13 mouse cellular contexts compared by ENCODE assay signal in the genomic region with DNA sequence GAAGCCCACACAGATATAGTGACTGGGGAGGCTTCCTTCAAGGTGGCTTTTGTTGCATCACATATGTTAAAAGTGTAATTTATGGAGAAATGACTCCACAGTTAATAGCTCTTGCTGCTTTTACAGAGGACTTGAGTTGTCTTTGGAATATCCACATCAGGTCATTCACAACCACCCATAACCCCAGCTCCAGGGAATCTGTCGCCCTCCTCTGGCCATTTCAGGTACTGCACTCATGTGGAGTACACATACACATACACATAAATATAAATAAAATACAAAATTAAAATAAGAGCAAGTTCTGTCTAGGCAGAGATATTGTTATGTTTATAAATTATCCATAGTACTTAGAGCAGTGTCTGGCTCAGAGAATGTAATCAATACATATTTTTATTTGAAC.
DNase-seq lines count a peak whose midpoint lies in the region; ATAC-seq and TF ChIP-seq lines count a peak whose summit lies in the region.
"Had no signal": no experiment of that assay in that cellular context is flagged by ENCODE, and none has a peak within 500 bp of the region (broad histone marks: within the 10 kb centered on the region; RNA-seq: fewer than 3 reads in every experiment).

No protein-coding gene starts in this region.

- no peak for DNase-seq in hindbrain, postnatal 0 days (ENCODE audit: low spot score)
- DNase-seq in hindbrain, embryonic 14.5 days (ENCODE audit: low spot score) = no peak
- peak; percentile 18 for DNase-seq in retina, postnatal 1 day
- no peak for DNase-seq in retina, embryonic 14.5 days (ENCODE audit: low spot score)
- peak; percentile 9 for DNase-seq in T-cell, adult 2 months (ENCODE audit: low spot score)
- no peak for DNase-seq in right cerebral cortex, postnatal 36 days (ENCODE audit: low spot score in 2 of 2)
- no peak for DNase-seq in kidney, adult 18-20 months
- DNase-seq: adrenal gland, adult 2 months; kidney, postnatal 14 days had no signal

- WGBS in hindbrain, postnatal 0 days = 31% methylated on average over 1 of the region's 1 CpGs
- WGBS in hindbrain, embryonic 14.5 days = 30% methylated on average over 1 of the region's 1 CpGs

- no peak overlapping the region for H3K4me3 ChIP-seq in hindbrain, postnatal 0 days (ENCODE audit: low read length)
- H3K4me3 ChIP-seq in hindbrain, embryonic 14.5 days (replicated peaks; ENCODE audit: low read length) = no peak overlapping the region
- no peak overlapping the region for H3K4me3 ChIP-seq in testis, adult 2 months (ENCODE audit: control insufficient read depth, low read depth, low read length)
- H3K4me3 ChIP-seq: liver, embryonic 15.5 days; myocyte had no signal

- no peaks in the 10 kb centered on the region for H3K27me3 ChIP-seq in hindbrain, postnatal 0 days (ENCODE audit: insufficient read depth, low read length)
- H3K27me3 ChIP-seq in hindbrain, embryonic 14.5 days (ENCODE audit: control insufficient read depth, insufficient read depth, low read length) = no peaks in the 10 kb centered on the region
- H3K27me3 ChIP-seq in testis, adult 2 months (ENCODE audit: control insufficient read depth, insufficient read depth, low read length) = no peaks in the 10 kb centered on the region
- H3K27me3 ChIP-seq: liver, embryonic 15.5 days had no signal

- no peak overlapping the region for H3K9ac ChIP-seq in hindbrain, postnatal 0 days (replicated peaks; ENCODE audit: low read length)
- H3K9ac ChIP-seq in hindbrain, embryonic 14.5 days = no peak overlapping the region
- H3K9ac ChIP-seq: liver, embryonic 15.5 days had no signal

- no peaks in the 10 kb centered on the region for H3K4me1 ChIP-seq in hindbrain, postnatal 0 days (ENCODE audit: insufficient read depth, low read length)
- H3K4me1 ChIP-seq in hindbrain, embryonic 14.5 days (replicated peaks; ENCODE audit: control insufficient read depth, insufficient read depth, low read length) = peaks cover 6% of the 10 kb centered on the region; the same call in 1 of the 2 replicates
- no peaks in the 10 kb centered on the region; the same call in 1 of the 2 replicates for H3K4me1 ChIP-seq in testis, adult 2 months (ENCODE audit: control insufficient read depth, insufficient read depth, low read length)
- H3K4me1 ChIP-seq: liver, embryonic 15.5 days had no signal

- no peaks in the 10 kb centered on the region for H3K9me3 ChIP-seq in hindbrain, postnatal 0 days (ENCODE audit: low read length)
- peaks cover 4% of the 10 kb centered on the region; the same call in 1 of the 2 replicates for H3K9me3 ChIP-seq in hindbrain, embryonic 14.5 days (ENCODE audit: control insufficient read depth, low read length)
- H3K9me3 ChIP-seq: liver, embryonic 15.5 days had no signal

- H3K27ac ChIP-seq in hindbrain, postnatal 0 days = no peak overlapping the region
- no peak overlapping the region for H3K27ac ChIP-seq in hindbrain, embryonic 14.5 days
- no peak overlapping the region for H3K27ac ChIP-seq in testis, adult 2 months (ENCODE audit: control insufficient read depth, insufficient read depth, low read depth, low read length)
- H3K27ac ChIP-seq: liver, embryonic 15.5 days had no signal

- TF ChIP-seq CTCF in hindbrain, postnatal 0 days (IDR thresholded peaks at IDR 0.05; ENCODE audit: low read depth) = peak; percentile 64
- TF ChIP-seq CTCF in testis, adult 2 months (IDR thresholded peaks at IDR 0.05; ENCODE audit: control insufficient read depth, insufficient read depth, insufficient replicate concordance, low read depth, low read length) = peak; percentile 52; the same call in 1 of the 2 replicates

- no peak overlapping the region for H3K4me2 ChIP-seq in hindbrain, postnatal 0 days (ENCODE audit: low read depth, low read length)
- no peak overlapping the region for H3K4me2 ChIP-seq in hindbrain, embryonic 14.5 days (replicated peaks)
- H3K4me2 ChIP-seq: heart, embryonic 11.5 days; liver, embryonic 15.5 days had no signal

- no peak for TF ChIP-seq POLR2A in testis, adult 2 months (IDR thresholded peaks at IDR 0.05; ENCODE audit: control insufficient read depth, low read depth, low read length)

- no peak for ATAC-seq in hindbrain, postnatal 0 days
- ATAC-seq in hindbrain, embryonic 14.5 days (ENCODE audit: low FRiP score) = no peak

- no peaks in the 10 kb centered on the region for H3K36me3 ChIP-seq in hindbrain, postnatal 0 days (ENCODE audit: insufficient read depth, low read length)
- H3K36me3 ChIP-seq in hindbrain, embryonic 14.5 days (replicated peaks; ENCODE audit: control insufficient read depth, insufficient read depth) = no peaks in the 10 kb centered on the region
- no peaks in the 10 kb centered on the region for H3K36me3 ChIP-seq in testis, adult 2 months (ENCODE audit: control insufficient read depth, insufficient read depth, low read length)
- H3K36me3 ChIP-seq: liver, embryonic 15.5 days had no signal

Comparison
In these comparisons a context has a peak if more than half of its experiments do, and no peak if none do; other contexts are left out.
1. DNase-seq: peak in retina, postnatal 1 day (single experiment) and T-cell, adult 2 months (single experiment); none in hindbrain, postnatal 0 days (single experiment), hindbrain, embryonic 14.5 days (single experiment), retina, embryonic 14.5 days (single experiment), right cerebral cortex, postnatal 36 days (0 of 2) and kidney, adult 18-20 months (single experiment).